Mouse (Mus musculus) E14TG2a.4 (cell line): ENCODE measurements around the gene Nrxn3.

Experiments used
- CTCF ChIP-seq: conservative IDR thresholded peaks from 2 replicates; pipeline ENCODE4 v1.5.1; 2014; ENCODE audit warnings: low read length
- NANOG ChIP-seq: IDR thresholded peaks from 2 replicates; pipeline ENCODE4 v1.6.1; 2014; ENCODE audit warnings: borderline replicate concordance, low read length, mixed read lengths

GRCm38 (mm10) chr12:89830350-89830749 lies 1107.7 kb downstream of the Nrxn3 start:
- no peak for TF ChIP-seq CTCF
- TF ChIP-seq NANOG, result no peak
